Mouse (Mus musculus) myocyte (in vitro differentiated cells): ENCODE results near the gene Slc27a1. TPM values are rescaled to one million over a fixed set of nuclear protein-coding genes. Genes with fewer than 3 reads are reported as not detected.
A peak's percentile ranks its signal among the peaks of the same experiment; 100 is the strongest.

Experiments used
- H3K27me3 ChIP-seq: one replicate; pipeline ENCODE4 v1.6.1; 2011; ENCODE audit not compliant: control insufficient read depth, insufficient read depth, insufficient read length
- H3K36me3 ChIP-seq: one replicate; pipeline ENCODE4 v1.6.1; 2011; ENCODE audit not compliant: control insufficient read depth, insufficient read depth
- H3K4me2 ChIP-seq: one replicate; pipeline ENCODE4 v1.6.1; 2011; ENCODE audit warnings: low read depth, control low read depth
- H3K4me3 ChIP-seq: one replicate; pipeline ENCODE4 v1.5.1; 2011; ENCODE audit warnings: mild to moderate bottlenecking, control low read depth, moderate library complexity
- H3K79me2 ChIP-seq: one replicate; pipeline ENCODE4 v1.6.1; 2011; ENCODE audit not compliant: control insufficient read depth, insufficient read depth
- H3ac ChIP-seq: one replicate; pipeline ENCODE4 v1.6.1; 2011; ENCODE audit not compliant: control insufficient read depth, insufficient read length
- CEBPB ChIP-seq: IDR thresholded peaks from 2 replicates; pipeline ENCODE4 v1.6.1; 2011; ENCODE audit warnings: mild to moderate bottlenecking, moderate library complexity; ENCODE audit not compliant: poor library complexity, insufficient read depth, severe bottlenecking
- E2F4 ChIP-seq: IDR thresholded peaks from one replicate; pipeline ENCODE4 v1.6.1; 2011; ENCODE audit warnings: mild to moderate bottlenecking, control low read depth, moderate library complexity; ENCODE audit not compliant: insufficient read depth
- MAX ChIP-seq: IDR thresholded peaks from one replicate; pipeline ENCODE4 v1.6.1; 2011; ENCODE audit warnings: low read depth, mild to moderate bottlenecking, control low read depth
- MYOD1 ChIP-seq, 3 experiments: IDR thresholded peaks; one replicate each; pipeline ENCODE4 v1.6.1; 2011; ENCODE audit warnings: control low read depth in 2 of 3, low read depth in 2 of 3, mild to moderate bottlenecking in 2 of 3, moderate library complexity in 1 of 3; ENCODE audit not compliant: insufficient read length in 2 of 3, control insufficient read depth in 1 of 3
- MYOG ChIP-seq, 3 experiments: IDR thresholded peaks; one replicate each; pipeline ENCODE4 v1.6.1; 2011; ENCODE audit warnings: control low read depth in 2 of 3, low read depth in 2 of 3, mild to moderate bottlenecking in 2 of 3; ENCODE audit not compliant: insufficient read length in 2 of 3, control insufficient read depth in 1 of 3, insufficient read depth in 1 of 3
- POLR2A ChIP-seq: IDR thresholded peaks from one replicate; pipeline ENCODE4 v1.6.1; 2011; ENCODE audit warnings: low read depth, mild to moderate bottlenecking, control low read depth, moderate library complexity; ENCODE audit not compliant: insufficient read length
- POLR2AphosphoS2 ChIP-seq: IDR thresholded peaks from one replicate; pipeline ENCODE4 v1.6.1; 2011; ENCODE audit warnings: low read depth, control low read depth; ENCODE audit not compliant: insufficient read length
- REST ChIP-seq: IDR thresholded peaks from one replicate; pipeline ENCODE4 v1.6.1; 2011; ENCODE audit warnings: mild to moderate bottlenecking, control low read depth, moderate library complexity; ENCODE audit not compliant: insufficient read depth, insufficient read length
- SRF ChIP-seq: IDR thresholded peaks from one replicate; pipeline ENCODE4 v1.6.1; 2011; ENCODE audit warnings: low read depth; ENCODE audit not compliant: control insufficient read depth, insufficient read length
- TCF12 ChIP-seq: IDR thresholded peaks from one replicate; pipeline ENCODE4 v1.6.1; 2011; ENCODE audit warnings: mild to moderate bottlenecking, control low read depth; ENCODE audit not compliant: poor library complexity, insufficient read depth, severe bottlenecking
- TCF3 ChIP-seq: IDR thresholded peaks from one replicate; pipeline ENCODE4 v1.6.1; 2011; ENCODE audit warnings: low read depth, control low read depth; ENCODE audit not compliant: insufficient read length
- USF1 ChIP-seq: IDR thresholded peaks from one replicate; pipeline ENCODE4 v1.6.1; 2011; ENCODE audit warnings: low read depth, mild to moderate bottlenecking, control low read depth, moderate library complexity
- polyA plus RNA-seq: library from polyadenylated mRNA; unstranded; fragments of >200 nt; fragmentation: generic; extraction: Trizol; gene quantifications from one replicate; pipeline ENCODE4 v1.2.1, GENCODE M21; 2012; ENCODE audit warnings: missing spikeins

Gene Slc27a1
- polyA plus RNA-seq, 1 experiment = 33.9 TPM

DNA sequence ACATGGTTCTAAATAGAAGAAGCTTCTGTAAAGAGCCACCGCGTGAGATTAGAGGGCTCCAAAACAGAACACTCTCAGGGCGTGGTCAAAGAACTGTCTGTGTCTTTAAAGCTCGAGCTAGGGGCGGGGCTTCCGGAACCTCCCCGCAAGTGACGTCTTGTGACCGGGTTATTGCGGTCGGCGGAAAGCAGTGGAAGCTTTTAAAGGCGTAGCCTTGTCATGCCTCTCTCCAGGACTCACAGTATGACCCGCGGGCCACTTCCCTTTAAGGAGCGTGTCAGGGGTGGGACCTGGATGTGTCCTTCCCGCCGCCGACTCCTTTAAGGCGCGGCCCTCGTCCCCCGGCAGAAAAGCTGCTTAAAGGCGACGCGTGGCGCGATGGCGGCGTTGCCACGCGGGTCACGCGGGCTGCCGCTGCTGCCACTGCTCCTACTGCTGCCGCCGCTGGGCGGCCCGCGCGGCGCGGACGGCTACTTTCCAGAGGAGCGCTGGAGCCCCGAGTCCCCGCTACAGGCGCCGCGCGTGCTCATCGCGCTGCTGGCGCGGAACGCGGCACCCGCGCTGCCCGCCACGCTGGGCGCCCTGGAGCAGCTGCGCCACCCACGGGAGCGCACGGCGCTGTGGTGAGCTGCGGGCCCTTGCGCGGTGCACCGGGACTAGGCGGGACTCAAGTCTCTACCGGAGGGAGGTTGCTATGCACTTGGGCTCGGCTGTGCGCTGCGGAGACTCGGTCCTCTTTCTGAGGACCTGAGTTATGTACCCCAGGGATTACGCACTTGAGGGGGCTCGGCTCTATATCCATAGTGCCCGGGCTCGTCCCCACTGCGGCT lies 42.4 kb downstream of the Slc27a1 start, which contains the start of gene Colgalt1:
Gene Colgalt1 (plus strand): TSS at position 177 of the 830 bp plus-strand sequence.
- peak within 1 kb of the TSS; percentile 73 for H3K4me2 ChIP-seq
- no peaks in the 10 kb centered on the region for H3K36me3 ChIP-seq
- peak within 1 kb of the TSS; percentile 44 for H3K4me3 ChIP-seq
- peak within 1 kb of the TSS; percentile 71 for H3ac ChIP-seq
- no peaks in the 10 kb centered on the region for H3K27me3 ChIP-seq
- TF ChIP-seq MYOD1 (IDR thresholded peaks at IDR 0.05; ENCODE audit: control insufficient read depth in 1 of 3, insufficient read length in 2 of 3, low read depth in 2 of 3) (peak in 2 of 3 experiments; percentile 79 to 89), USF1 (no peak), TCF12 (no peak), CEBPB (no peak), E2F4 (peak; percentile 32), SRF (no peak), POLR2A (peak; percentile 93), TCF3 (no peak), MAX (no peak), MYOG (IDR thresholded peaks at IDR 0.05; ENCODE audit: control insufficient read depth in 1 of 3, insufficient read depth in 1 of 3, insufficient read length in 2 of 3, low read depth in 2 of 3) (peak in 2 of 3 experiments; percentile 87 to 88), POLR2AphosphoS2 (peak; percentile 71), REST (no peak)
- peaks cover 3% of the 10 kb centered on the region for H3K79me2 ChIP-seq

DNA sequence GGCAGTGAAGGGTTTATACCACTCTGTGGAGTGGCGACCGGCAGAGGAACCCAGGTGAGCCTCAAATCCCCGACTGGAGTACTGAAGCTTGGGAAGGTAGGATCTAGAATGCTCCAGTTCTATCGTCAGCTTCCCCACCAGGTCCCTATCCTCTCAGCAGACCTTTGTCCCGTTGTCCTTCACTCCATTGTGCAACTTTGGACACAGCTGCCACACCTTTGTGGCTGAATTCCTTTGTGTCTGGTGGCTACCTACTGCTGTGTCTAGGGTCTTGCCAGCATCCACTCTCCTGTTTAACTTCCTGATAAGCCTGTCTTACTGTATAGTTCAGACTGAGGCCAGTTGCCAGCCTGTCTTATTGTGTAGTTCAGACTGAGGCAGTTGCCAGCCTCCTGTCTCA lies 43.5 kb downstream of the Slc27a1 start:
- peaks cover 3% of the 10 kb centered on the region for H3K79me2 ChIP-seq
- no peak overlapping the region for H3ac ChIP-seq
- no peaks in the 10 kb centered on the region for H3K36me3 ChIP-seq
- H3K4me3 ChIP-seq = peak overlapping the region; percentile 44
- no peaks in the 10 kb centered on the region for H3K27me3 ChIP-seq
- TF ChIP-seq POLR2A = no peak
- TF ChIP-seq REST = no peak
- no peak for TF ChIP-seq MYOG (IDR thresholded peaks at IDR 0.05; ENCODE audit: control insufficient read depth in 1 of 3, insufficient read depth in 1 of 3, insufficient read length in 2 of 3, low read depth in 2 of 3)
- TF ChIP-seq MAX = no peak
- no peak for TF ChIP-seq MYOD1 (IDR thresholded peaks at IDR 0.05; ENCODE audit: control insufficient read depth in 1 of 3, insufficient read length in 2 of 3, low read depth in 2 of 3)
- TF ChIP-seq POLR2AphosphoS2 = no peak
- TF ChIP-seq E2F4 = no peak
- no peak for TF ChIP-seq USF1
- no peak for TF ChIP-seq TCF12
- TF ChIP-seq TCF3 = no peak
- TF ChIP-seq SRF = no peak
- no peak for TF ChIP-seq CEBPB
- H3K4me2 ChIP-seq = peak overlapping the region; percentile 73

DNA sequence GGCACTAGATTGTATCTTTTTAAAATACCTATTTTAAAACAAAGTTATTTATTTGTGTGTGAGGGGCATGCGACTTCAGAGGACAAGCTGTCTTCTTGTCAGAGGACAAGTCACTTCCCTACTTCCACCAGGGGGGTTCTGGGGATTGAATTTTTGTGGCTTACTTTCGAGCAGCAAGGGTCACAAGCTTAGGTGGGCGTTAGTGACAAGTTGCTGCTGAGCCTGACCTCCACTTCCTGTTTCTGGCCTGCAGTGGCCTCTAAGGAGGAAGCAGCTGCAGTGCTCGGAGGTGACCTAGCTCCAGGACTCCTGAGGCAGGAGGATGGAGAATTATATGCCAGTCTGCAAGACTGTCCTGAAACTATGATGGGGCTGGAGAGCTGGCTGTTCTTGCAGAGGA lies 44.7 kb downstream of the Slc27a1 start:
- Histone ChIP-seq H3K4me2 (no peak overlapping the region), H3K79me2 (peaks cover 3% of the 10 kb centered on the region), H3K36me3 (no peaks in the 10 kb centered on the region), H3ac (no peak overlapping the region), H3K27me3 (no peaks in the 10 kb centered on the region), H3K4me3 (no peak overlapping the region)
- TF ChIP-seq POLR2A (no peak), MYOD1 (IDR thresholded peaks at IDR 0.05; ENCODE audit: control insufficient read depth in 1 of 3, insufficient read length in 2 of 3, low read depth in 2 of 3) (peak in 1 of 3 experiments; percentile 14), SRF (no peak), TCF3 (no peak), TCF12 (no peak)

DNA sequence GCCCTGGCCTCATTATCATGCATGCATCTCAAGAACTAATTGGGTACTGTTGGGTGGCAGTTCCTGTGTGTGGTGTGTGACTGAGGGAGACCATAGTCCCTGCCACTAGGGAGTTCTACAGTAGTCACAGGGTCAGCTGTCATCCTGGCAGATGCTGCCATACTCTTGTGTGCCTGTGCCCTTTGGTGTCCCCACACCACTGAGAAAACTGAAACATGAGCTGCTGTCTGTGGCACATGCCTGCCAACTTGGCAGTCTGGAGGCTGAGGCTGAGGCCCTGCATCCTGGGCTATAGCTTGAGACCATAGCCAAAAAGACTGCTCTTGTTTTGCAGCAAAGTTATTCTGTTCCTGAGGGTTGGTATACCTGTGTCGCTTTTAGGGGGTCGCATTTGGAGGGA lies 51.1 kb downstream of the Slc27a1 start:
- Histone ChIP-seq H3K79me2 (no peaks in the 10 kb centered on the region), H3K36me3 (peaks cover 31% of the 10 kb centered on the region), H3K4me3 (no peak overlapping the region), H3ac (no peak overlapping the region), H3K27me3 (no peaks in the 10 kb centered on the region), H3K4me2 (no peak overlapping the region)
- TF ChIP-seq CEBPB = no peak
- peak in 1 of 3 experiments; percentile 6 for TF ChIP-seq MYOD1 (IDR thresholded peaks at IDR 0.05; ENCODE audit: control insufficient read depth in 1 of 3, insufficient read length in 2 of 3, low read depth in 2 of 3)
- TF ChIP-seq SRF = no peak

DNA sequence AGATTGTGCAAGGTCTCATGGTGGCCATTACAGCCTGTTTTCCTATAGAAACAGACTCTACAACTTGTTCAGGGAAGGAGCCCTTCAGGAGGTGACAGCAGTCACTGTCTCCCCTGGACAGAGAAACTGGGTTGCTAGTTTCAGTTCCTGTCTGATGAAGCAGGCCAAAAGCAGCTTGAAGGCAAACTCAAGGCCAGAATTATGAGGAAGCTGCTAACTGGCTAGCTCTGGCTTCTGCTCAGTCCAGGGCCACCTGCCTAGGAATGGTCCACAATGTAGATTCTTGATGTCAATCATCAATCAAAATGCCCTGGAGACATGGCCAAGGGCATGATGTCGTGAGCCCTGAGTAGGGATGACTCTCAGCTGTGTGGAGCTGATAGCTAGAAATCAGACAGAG lies 56.4 kb downstream of the Slc27a1 start:
- no peaks in the 10 kb centered on the region for H3K79me2 ChIP-seq
- H3ac ChIP-seq = no peak overlapping the region
- no peaks in the 10 kb centered on the region for H3K27me3 ChIP-seq
- TF ChIP-seq TCF3 = no peak
- no peak for TF ChIP-seq TCF12
- TF ChIP-seq POLR2AphosphoS2 = no peak
- H3K36me3 ChIP-seq = peaks cover 31% of the 10 kb centered on the region
- H3K4me2 ChIP-seq = no peak overlapping the region
- H3K4me3 ChIP-seq = no peak overlapping the region
